Mouse (Mus musculus) megakaryocyte, embryonic 14.5 days (primary cell): ENCODE results near the gene Ssx2ip.

ENCODE experiments used
- FLI1 ChIP-seq: IDR thresholded peaks from 2 replicates; pipeline ENCODE4 v1.6.1; 2012; ENCODE audit warnings: low read length, inconsistent platforms, mixed read lengths
- GATA1 ChIP-seq: IDR thresholded peaks from 3 replicates; pipeline ENCODE4 v1.6.1; 2012; ENCODE audit warnings: mixed read lengths, low read length, inconsistent platforms, borderline replicate concordance

DNA sequence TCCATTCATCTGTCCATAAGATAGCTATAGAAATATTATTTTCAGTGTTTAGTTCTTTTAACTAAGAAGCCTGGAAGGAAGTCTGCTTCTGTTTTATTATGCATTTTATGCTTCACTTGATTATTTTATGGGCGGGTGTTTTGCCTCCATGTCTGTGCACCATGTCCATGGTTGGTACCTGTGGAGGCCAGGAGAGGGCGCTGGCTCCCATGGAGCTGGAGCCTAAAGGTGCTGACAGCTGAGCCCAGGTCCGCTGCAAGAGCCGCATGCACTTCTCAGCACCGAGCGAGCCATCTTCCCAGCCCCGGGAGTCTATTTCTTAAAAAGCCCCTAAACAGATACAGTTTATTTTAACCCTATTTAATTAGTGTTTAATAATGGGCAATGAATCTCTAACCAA lies 19.3 kb downstream of the Ssx2ip start:
- TF ChIP-seq FLI1 = no peak
- TF ChIP-seq GATA1 = no peak
